Mouse (Mus musculus): ENCODE measurements at regions not wholly inside any gene's neighbourhood (a gene's known extent, or its start where the extent isn't known, plus 50 kb on each side); places are given as distances from the start of the nearest gene placed in this dataset.
A peak's percentile ranks its signal among the peaks of the same experiment; 100 is the strongest.

DNA sequence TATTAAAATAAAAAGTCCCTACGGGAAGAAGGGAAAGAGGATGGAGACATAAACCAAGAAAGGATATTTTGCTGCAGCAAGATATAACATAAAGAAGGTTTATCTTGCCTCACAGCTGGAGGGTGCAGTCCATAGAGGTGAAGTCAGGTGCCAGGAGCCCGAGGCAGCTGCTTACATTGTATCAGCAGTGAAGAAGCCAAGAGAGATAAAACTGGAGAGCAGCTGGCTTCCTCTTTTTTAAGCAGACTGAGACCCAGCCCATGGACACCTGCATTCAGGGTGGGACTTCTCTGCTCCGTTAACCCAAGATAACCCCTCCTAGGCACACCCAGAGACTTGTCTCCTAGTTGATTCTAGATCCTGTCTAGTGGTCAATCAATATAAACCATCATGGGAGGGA lies 147.6 kb downstream of the Ttc8 start:
- Histone ChIP-seq H3K4me2 (no peak overlapping the region), H3K27me3 (no peaks in the 10 kb centered on the region), H3K4me1 (peaks cover 12% of the 10 kb centered on the region), H3K36me3 (replicated peaks) (no peaks in the 10 kb centered on the region), H3K4me3 (replicated peaks) (no peak overlapping the region), H3K27ac (no peak overlapping the region), H3K9ac (no peak overlapping the region), H3K9me3 (no peaks in the 10 kb centered on the region)
- ATAC-seq (ENCODE audit: low FRiP score): no peak
- 74% methylated on average over 3 of the region's 3 CpGs for WGBS

GRCm38 (mm10) chr12:99073766-99074165 lies 153.4 kb downstream of the Ttc8 start:
- no peaks in the 10 kb centered on the region for H3K9me3 ChIP-seq
- peaks cover 12% of the 10 kb centered on the region for H3K4me1 ChIP-seq
- WGBS: 87% methylated on average over 5 of the region's 5 CpGs
- no peak overlapping the region for H3K9ac ChIP-seq
- ATAC-seq (ENCODE audit: low FRiP score): no peak
- peaks cover 3% of the 10 kb centered on the region; the same call in 1 of the 2 replicates for H3K27me3 ChIP-seq
- H3K4me3 ChIP-seq (replicated peaks): no peak overlapping the region
- H3K4me2 ChIP-seq: no peak overlapping the region
- H3K27ac ChIP-seq: no peak overlapping the region
- no peaks in the 10 kb centered on the region for H3K36me3 ChIP-seq (replicated peaks)

DNA sequence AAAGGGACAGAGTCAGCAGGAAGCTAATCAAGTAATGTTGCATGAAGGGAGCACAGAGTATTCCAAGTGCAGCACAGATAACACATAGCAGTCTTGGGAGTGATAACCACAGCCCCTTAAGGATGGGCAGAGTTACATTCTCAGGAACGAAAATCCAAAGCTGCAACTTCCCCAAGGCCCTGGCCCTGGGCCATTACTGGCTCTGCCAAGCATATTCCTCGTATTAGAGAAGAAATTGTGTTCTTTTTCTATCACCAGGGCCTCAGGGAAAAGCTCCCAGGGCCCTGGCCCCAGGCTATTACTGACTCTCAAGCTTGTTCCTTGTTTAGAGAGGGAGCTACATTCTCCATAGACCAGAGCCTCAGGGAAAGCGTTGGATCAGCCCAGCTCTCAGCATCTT lies 157.0 kb downstream of the Ttc8 start:
- no peak overlapping the region for H3K9ac ChIP-seq
- ATAC-seq (ENCODE audit: low FRiP score): no peak
- no peaks in the 10 kb centered on the region for H3K9me3 ChIP-seq
- H3K4me1 ChIP-seq: peaks cover 5% of the 10 kb centered on the region; the same call in 1 of the 2 replicates
- H3K27ac ChIP-seq: no peak overlapping the region
- 80% methylated on average over 3 of the region's 3 CpGs for WGBS
- H3K4me2 ChIP-seq: no peak overlapping the region
- H3K36me3 ChIP-seq (replicated peaks): no peaks in the 10 kb centered on the region
- H3K4me3 ChIP-seq (replicated peaks): no peak overlapping the region
- peaks cover 8% of the 10 kb centered on the region; the same call in 1 of the 2 replicates for H3K27me3 ChIP-seq

GRCm38 (mm10) chr12:99079873-99080272 lies 159.5 kb downstream of the Ttc8 start:
- peaks cover 10% of the 10 kb centered on the region; the same call in 1 of the 2 replicates for H3K27me3 ChIP-seq
- peaks cover 12% of the 10 kb centered on the region for H3K4me1 ChIP-seq
- no peak overlapping the region for H3K27ac ChIP-seq
- no peak for ATAC-seq (ENCODE audit: low FRiP score)
- WGBS: 89% methylated on average over 1 of the region's 1 CpGs
- no peaks in the 10 kb centered on the region for H3K9me3 ChIP-seq
- no peak overlapping the region for H3K9ac ChIP-seq
- H3K4me3 ChIP-seq (replicated peaks): no peak overlapping the region
- no peaks in the 10 kb centered on the region for H3K36me3 ChIP-seq (replicated peaks)
- no peak overlapping the region for H3K4me2 ChIP-seq

GRCm38 (mm10) chr12:99083616-99084015 lies 163.2 kb downstream of the Ttc8 start:
- 42% methylated on average over 11 of the region's 11 CpGs for WGBS
- Histone ChIP-seq H3K9me3 (no peaks in the 10 kb centered on the region), H3K9ac (no peak overlapping the region), H3K4me1 (peaks cover 34% of the 10 kb centered on the region), H3K4me3 (replicated peaks) (no peak overlapping the region), H3K4me2 (0 out of 2 replicates have a peak overlapping the region, but pooled peaks have one; percentile 13), H3K27me3 (peaks cover 21% of the 10 kb centered on the region; the same call in 1 of the 2 replicates), H3K27ac (no peak overlapping the region), H3K36me3 (replicated peaks) (no peaks in the 10 kb centered on the region)
- no peak for ATAC-seq (ENCODE audit: low FRiP score)

GRCm38 (mm10) chr12:99084144-99084543 lies 163.8 kb downstream of the Ttc8 start:
- ATAC-seq (ENCODE audit: low FRiP score): peak; percentile 92

GRCm38 (mm10) chr12:99087286-99087685 lies 166.9 kb downstream of the Ttc8 start:
- Histone ChIP-seq H3K27ac (peak overlapping the region; percentile 76), H3K4me1 (peaks cover 34% of the 10 kb centered on the region), H3K27me3 (peaks cover 17% of the 10 kb centered on the region; the same call in 1 of the 2 replicates), H3K9me3 (no peaks in the 10 kb centered on the region), H3K36me3 (replicated peaks) (no peaks in the 10 kb centered on the region), H3K4me2 (peak overlapping the region; percentile 13), H3K9ac (no peak overlapping the region), H3K4me3 (replicated peaks) (no peak overlapping the region)
- WGBS: 17% methylated on average over 8 of the region's 8 CpGs
- ATAC-seq (ENCODE audit: low FRiP score): peak; percentile 75

More at GRCm38 (mm10) chr12:99084144-99084543, 163.8 kb downstream of the Ttc8 start:
- WGBS: 3% methylated on average over 18 of the region's 18 CpGs
- Histone ChIP-seq H3K9me3 (no peaks in the 10 kb centered on the region), H3K27ac (no peak overlapping the region), H3K36me3 (replicated peaks) (no peaks in the 10 kb centered on the region), H3K4me1 (peaks cover 34% of the 10 kb centered on the region), H3K27me3 (peaks cover 17% of the 10 kb centered on the region; the same call in 1 of the 2 replicates), H3K4me2 (0 out of 2 replicates have a peak overlapping the region, but pooled peaks have one; percentile 13), H3K9ac (no peak overlapping the region), H3K4me3 (replicated peaks) (no peak overlapping the region)

GRCm38 (mm10) chr12:99091770-99092169 lies 171.4 kb downstream of the Ttc8 start:
- WGBS: 69% methylated on average over 4 of the region's 4 CpGs
- Histone ChIP-seq H3K4me2 (no peak overlapping the region), H3K9me3 (no peaks in the 10 kb centered on the region)

GRCm38 (mm10) chr12:99093151-99093550 lies 172.8 kb downstream of the Ttc8 start:
- Histone ChIP-seq H3K4me2 (no peak overlapping the region), H3K4me1 (peaks cover 7% of the 10 kb centered on the region), H3K9me3 (no peaks in the 10 kb centered on the region), H3K27me3 (0 out of 2 replicates have a peak, but pooled peaks cover 10% of the 10 kb centered on the region), H3K27ac (no peak overlapping the region), H3K9ac (no peak overlapping the region), H3K36me3 (replicated peaks) (no peaks in the 10 kb centered on the region), H3K4me3 (replicated peaks) (no peak overlapping the region)
- ATAC-seq (ENCODE audit: low FRiP score): no peak
- 67% methylated on average over 3 of the region's 3 CpGs for WGBS

More at GRCm38 (mm10) chr12:99091770-99092169, 171.4 kb downstream of the Ttc8 start:
- ATAC-seq (ENCODE audit: low FRiP score): no peak
- Histone ChIP-seq H3K27ac (no peak overlapping the region), H3K9ac (no peak overlapping the region), H3K36me3 (replicated peaks) (no peaks in the 10 kb centered on the region), H3K4me3 (replicated peaks) (no peak overlapping the region), H3K4me1 (peaks cover 18% of the 10 kb centered on the region), H3K27me3 (0 out of 2 replicates have a peak, but pooled peaks cover 11% of the 10 kb centered on the region)

DNA sequence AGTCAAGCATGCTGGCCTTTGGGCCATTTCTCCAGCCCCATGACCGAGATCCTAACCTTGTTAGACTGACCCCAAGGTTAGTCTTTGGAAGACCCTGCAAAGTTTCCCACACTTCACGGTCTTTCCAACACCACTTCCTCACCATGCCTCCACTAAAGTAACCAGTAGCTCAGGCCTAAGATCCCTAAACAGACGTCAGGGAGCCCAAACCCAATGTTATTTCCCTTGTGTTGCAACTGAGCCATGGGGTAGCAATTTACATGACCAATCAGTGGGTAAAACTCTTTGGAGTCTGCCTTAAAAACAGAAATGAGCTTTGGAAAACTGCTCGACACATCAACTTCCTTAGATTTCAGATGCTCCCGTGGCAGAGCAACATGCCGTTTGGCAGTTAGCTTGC lies 173.6 kb downstream of the Ttc8 start:
- WGBS: 88% methylated on average over 6 of the region's 6 CpGs
- H3K4me3 ChIP-seq (replicated peaks): no peak overlapping the region
- ATAC-seq (ENCODE audit: low FRiP score): no peak

DNA sequence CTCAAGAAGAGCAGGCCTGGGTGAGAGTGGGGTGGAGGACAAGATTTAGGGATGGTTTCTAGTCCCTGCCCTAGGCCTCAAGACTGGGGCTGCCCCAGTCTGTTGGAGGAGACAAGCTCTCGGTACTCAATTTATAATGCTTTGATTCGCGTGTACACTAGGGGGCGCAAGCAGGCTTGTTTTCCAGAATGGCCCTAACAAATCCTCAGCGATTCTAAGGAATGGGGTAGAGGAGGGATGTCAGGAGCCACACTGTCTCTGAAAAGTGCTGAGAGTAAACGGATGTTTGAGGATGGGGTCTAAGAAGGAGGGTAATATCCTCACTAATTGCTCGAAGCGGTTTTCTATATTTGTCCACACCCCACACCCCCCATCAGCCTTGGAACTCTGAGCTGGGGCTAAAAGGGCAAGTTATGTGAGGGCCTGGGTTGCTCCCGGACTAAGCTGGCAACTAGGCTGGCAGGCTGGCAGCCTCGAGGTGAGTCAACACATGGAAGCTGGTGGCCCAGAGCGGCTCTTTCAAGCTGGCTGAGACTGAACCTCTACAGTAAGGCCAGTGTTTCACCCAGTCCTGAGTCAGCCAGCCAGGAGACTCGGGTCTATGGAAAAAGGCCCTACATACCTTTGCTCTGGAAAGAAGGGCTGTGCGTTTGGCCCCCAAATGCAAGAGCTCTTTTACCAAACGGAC lies 176.7 kb downstream of the Ttc8 start:
- 0 out of 2 replicates have a peak, but pooled peaks cover 6% of the 10 kb centered on the region for H3K27me3 ChIP-seq
- H3K4me3 ChIP-seq (replicated peaks): no peak overlapping the region
- WGBS: 37% methylated on average over 14 of the region's 14 CpGs
- H3K36me3 ChIP-seq (replicated peaks): no peaks in the 10 kb centered on the region
- no peaks in the 10 kb centered on the region for H3K9me3 ChIP-seq
- H3K4me1 ChIP-seq: peaks cover 3% of the 10 kb centered on the region; the same call in 1 of the 2 replicates
- no peak overlapping the region for H3K9ac ChIP-seq
- peak; percentile 85 for ATAC-seq (ENCODE audit: low FRiP score)
- H3K4me2 ChIP-seq: no peak overlapping the region
- no peak overlapping the region for H3K27ac ChIP-seq

More for the DNA sequence above, 173.6 kb downstream of the Ttc8 start:
- no peak overlapping the region for H3K9ac ChIP-seq
- no peaks in the 10 kb centered on the region for H3K36me3 ChIP-seq (replicated peaks)
- H3K4me2 ChIP-seq: no peak overlapping the region
- H3K4me1 ChIP-seq: peaks cover 3% of the 10 kb centered on the region; the same call in 1 of the 2 replicates
- H3K9me3 ChIP-seq: no peaks in the 10 kb centered on the region
- H3K27ac ChIP-seq: no peak overlapping the region
- H3K27me3 ChIP-seq: 0 out of 2 replicates have a peak, but pooled peaks cover 6% of the 10 kb centered on the region

GRCm38 (mm10) chr12:99097618-99098066 lies 177.3 kb downstream of the Ttc8 start:
- Histone ChIP-seq H3K27me3 (0 out of 2 replicates have a peak, but pooled peaks cover 6% of the 10 kb centered on the region), H3K9ac (no peak overlapping the region), H3K9me3 (no peaks in the 10 kb centered on the region), H3K4me3 (replicated peaks) (no peak overlapping the region), H3K36me3 (replicated peaks) (no peaks in the 10 kb centered on the region), H3K4me1 (peaks cover 3% of the 10 kb centered on the region; the same call in 1 of the 2 replicates), H3K4me2 (no peak overlapping the region), H3K27ac (no peak overlapping the region)
- no peak for ATAC-seq (ENCODE audit: low FRiP score)
- WGBS: 91% methylated on average over 17 of the region's 17 CpGs

Data from forebrain, embryonic 12.5 days (tissue).